Mouse (Mus musculus) embryonic facial prominence, embryonic 12.5 days (tissue): ENCODE measurements around the gene Art4. TPM values are rescaled to one million over a fixed set of nuclear protein-coding genes. Genes with fewer than 3 reads are reported as not detected.

ENCODE experiments used
- ATAC-seq: fragments of 200-750 bp; cut with Nextera tagmentation; 2 replicates; pipeline ENCODE4 v1.8.0; 2017; ENCODE audit not compliant: insufficient number of reproducible peaks, insufficient read depth, low FRiP score, low TSS enrichment
- H3K27ac ChIP-seq: fragments of 300-500 bp; sonication (generic); 2 replicates; pipeline ENCODE4 v1.5.1; 2016; ENCODE audit warnings: mild to moderate bottlenecking
- H3K27me3 ChIP-seq: fragments of 300-500 bp; sonication (generic); 2 replicates; pipeline ENCODE4 v1.6.1; 2016; ENCODE audit warnings: mild to moderate bottlenecking, moderate library complexity
- H3K36me3 ChIP-seq: fragments of 300-500 bp; sonication (generic); 2 replicates; pipeline ENCODE4 v1.6.1; 2016; ENCODE audit warnings: mild to moderate bottlenecking
- H3K4me1 ChIP-seq: fragments of 300-500 bp; sonication (generic); 2 replicates; pipeline ENCODE4 v1.6.1; 2016
- H3K4me2 ChIP-seq: fragments of 300-500 bp; sonication (generic); replicated peaks from 2 replicates; pipeline ENCODE4 v1.6.1; 2016; ENCODE audit warnings: mild to moderate bottlenecking, moderate library complexity
- H3K4me3 ChIP-seq: fragments of 300-500 bp; sonication (generic); 2 replicates; pipeline ENCODE4 v1.5.1; 2016; ENCODE audit warnings: mild to moderate bottlenecking
- H3K9ac ChIP-seq: fragments of 300-500 bp; sonication (generic); 2 replicates; pipeline ENCODE4 v1.6.1; 2016; ENCODE audit warnings: mild to moderate bottlenecking, moderate library complexity
- H3K9me3 ChIP-seq: fragments of 300-500 bp; sonication (generic); 2 replicates; pipeline ENCODE4 v1.6.1; 2016; ENCODE audit warnings: mild to moderate bottlenecking, moderate library complexity
- WGBS: fragments of 180-500 bp; shearing (Covaris S2); methylation state at CpG from one replicate; pipeline ENCODE4 v1.1.7; 2016; 5-methylcytosine and 5-hydroxymethylcytosine counted together
- polyA plus RNA-seq: library from polyadenylated mRNA; unstranded; fragments of >200 nt; fragmentation: Nextera tagmentation; extraction: Ambion mirVana; gene quantifications from 2 replicates; pipeline ENCODE4 v1.2.1, GENCODE M21; 2016

The Art4 gene
- polyA plus RNA-seq, 1 experiment from 2014 or later: 1.6 TPM

- Histone ChIP-seq H3K9me3 (no peaks in the 10 kb centered on the region), H3K4me3 (no peak overlapping the region), H3K4me1 (no peaks in the 10 kb centered on the region; the same call in 1 of the 2 replicates), H3K27ac (no peak overlapping the region), H3K36me3 (no peaks in the 10 kb centered on the region), H3K4me2 (no peak overlapping the region), H3K27me3 (no peaks in the 10 kb centered on the region), H3K9ac (no peak overlapping the region)
- 92% methylated on average over 5 of the region's 5 CpGs for WGBS
- no peak for ATAC-seq
These were observed 7.8 kb upstream of the Art4 start for GRCm38 (mm10) chr6:136865360-136865759.

GRCm38 (mm10) chr6:136861020-136861419 lies 3.5 kb upstream of the Art4 start:
- Histone ChIP-seq H3K9me3 (no peaks in the 10 kb centered on the region), H3K27ac (no peak overlapping the region), H3K4me3 (no peak overlapping the region), H3K4me2 (no peak overlapping the region), H3K27me3 (no peaks in the 10 kb centered on the region), H3K9ac (no peak overlapping the region), H3K4me1 (peaks cover 19% of the 10 kb centered on the region), H3K36me3 (no peaks in the 10 kb centered on the region)
- no peak for ATAC-seq
- 53% methylated on average over 9 of the region's 9 CpGs for WGBS

GRCm38 (mm10) chr6:136858420-136858819 lies 887 bp upstream of the Art4 start:
- 70% methylated on average over 8 of the region's 8 CpGs for WGBS
- Histone ChIP-seq H3K4me1 (peaks cover 21% of the 10 kb centered on the region), H3K4me3 (no peak overlapping the region), H3K4me2 (no peak overlapping the region), H3K27ac (no peak overlapping the region), H3K27me3 (no peaks in the 10 kb centered on the region), H3K36me3 (no peaks in the 10 kb centered on the region), H3K9me3 (no peaks in the 10 kb centered on the region), H3K9ac (no peak overlapping the region)
- ATAC-seq: no peak

- H3K27ac ChIP-seq: peak overlapping the region; percentile 72
- H3K36me3 ChIP-seq: no peaks in the 10 kb centered on the region
- H3K9ac ChIP-seq: no peak overlapping the region
- ATAC-seq: no peak
- H3K9me3 ChIP-seq: no peaks in the 10 kb centered on the region
- H3K27me3 ChIP-seq: no peaks in the 10 kb centered on the region
- 21% methylated on average over 11 of the region's 11 CpGs for WGBS
- peak overlapping the region; percentile 22 for H3K4me2 ChIP-seq
- H3K4me1 ChIP-seq: peaks cover 25% of the 10 kb centered on the region
- no peak overlapping the region for H3K4me3 ChIP-seq
These were observed 334 bp upstream of the Art4 start for GRCm38 (mm10) chr6:136857873-136858260.

GRCm38 (mm10) chr6:136856071-136856636 lies 1.4 kb downstream of the Art4 start:
- Histone ChIP-seq H3K9ac (no peak overlapping the region), H3K36me3 (no peaks in the 10 kb centered on the region), H3K27me3 (no peaks in the 10 kb centered on the region), H3K4me2 (no peak overlapping the region; the same call in 1 of the 2 replicates), H3K4me3 (no peak overlapping the region), H3K9me3 (no peaks in the 10 kb centered on the region), H3K27ac (peak overlapping the region; percentile 58), H3K4me1 (peaks cover 29% of the 10 kb centered on the region)
- 60% methylated on average over 14 of the region's 14 CpGs for WGBS
- no peak for ATAC-seq

GRCm38 (mm10) chr6:136855183-136855582 lies 2.4 kb downstream of the Art4 start:
- H3K4me3 ChIP-seq: no peak overlapping the region
- H3K4me1 ChIP-seq: peaks cover 29% of the 10 kb centered on the region
- no peak overlapping the region for H3K9ac ChIP-seq
- H3K27me3 ChIP-seq: no peaks in the 10 kb centered on the region
- WGBS: 82% methylated on average over 2 of the region's 2 CpGs
- no peak overlapping the region for H3K4me2 ChIP-seq
- no peak overlapping the region for H3K27ac ChIP-seq
- no peaks in the 10 kb centered on the region for H3K36me3 ChIP-seq
- H3K9me3 ChIP-seq: no peaks in the 10 kb centered on the region
- no peak for ATAC-seq

- H3K9me3 ChIP-seq: no peaks in the 10 kb centered on the region
- no peaks in the 10 kb centered on the region for H3K36me3 ChIP-seq
- no peak overlapping the region for H3K27ac ChIP-seq
- H3K4me1 ChIP-seq: peaks cover 29% of the 10 kb centered on the region
- no peak overlapping the region for H3K4me2 ChIP-seq
- no peak overlapping the region for H3K4me3 ChIP-seq
- H3K27me3 ChIP-seq: no peaks in the 10 kb centered on the region
- WGBS: 83% methylated on average over 11 of the region's 11 CpGs
- no peak overlapping the region for H3K9ac ChIP-seq
- no peak for ATAC-seq
These were observed 3.2 kb downstream of the Art4 start for GRCm38 (mm10) chr6:136854361-136854781.

- H3K4me2 ChIP-seq: no peak overlapping the region
- H3K4me1 ChIP-seq: peaks cover 22% of the 10 kb centered on the region
- no peak overlapping the region for H3K9ac ChIP-seq
- ATAC-seq: no peak
- no peak overlapping the region for H3K4me3 ChIP-seq
- H3K27me3 ChIP-seq: no peaks in the 10 kb centered on the region
- no peaks in the 10 kb centered on the region for H3K9me3 ChIP-seq
- no peaks in the 10 kb centered on the region for H3K36me3 ChIP-seq
- WGBS: 27% methylated on average over 3 of the region's 3 CpGs
- H3K27ac ChIP-seq: peak overlapping the region; percentile 64
These were observed 4.8 kb downstream of the Art4 start for GRCm38 (mm10) chr6:136852762-136853161.

GRCm38 (mm10) chr6:136852348-136852747 lies 5.2 kb downstream of the Art4 start:
- no peaks in the 10 kb centered on the region for H3K9me3 ChIP-seq
- no peak overlapping the region for H3K4me3 ChIP-seq
- H3K27me3 ChIP-seq: no peaks in the 10 kb centered on the region
- peak overlapping the region; percentile 64 for H3K27ac ChIP-seq
- WGBS: 69% methylated on average over 4 of the region's 4 CpGs
- H3K4me1 ChIP-seq: peaks cover 18% of the 10 kb centered on the region
- no peak overlapping the region for H3K9ac ChIP-seq
- no peak overlapping the region for H3K4me2 ChIP-seq
- ATAC-seq: no peak
- H3K36me3 ChIP-seq: no peaks in the 10 kb centered on the region

- H3K9ac ChIP-seq: no peak overlapping the region
- no peaks in the 10 kb centered on the region for H3K9me3 ChIP-seq
- 67% methylated on average over 6 of the region's 6 CpGs for WGBS
- H3K4me1 ChIP-seq: peaks cover 8% of the 10 kb centered on the region
- H3K27ac ChIP-seq: no peak overlapping the region
- H3K4me2 ChIP-seq: no peak overlapping the region
- no peak for ATAC-seq
- no peak overlapping the region for H3K4me3 ChIP-seq
- H3K36me3 ChIP-seq: no peaks in the 10 kb centered on the region
- H3K27me3 ChIP-seq: no peaks in the 10 kb centered on the region
These were observed 7.3 kb downstream of the Art4 start for GRCm38 (mm10) chr6:136850267-136850666.

GRCm38 (mm10) chr6:136848971-136849370 lies 8.6 kb downstream of the Art4 start:
- Histone ChIP-seq H3K36me3 (no peaks in the 10 kb centered on the region), H3K9me3 (no peaks in the 10 kb centered on the region), H3K4me3 (no peak overlapping the region), H3K27ac (no peak overlapping the region), H3K9ac (no peak overlapping the region), H3K4me1 (peaks cover 8% of the 10 kb centered on the region), H3K4me2 (no peak overlapping the region), H3K27me3 (no peaks in the 10 kb centered on the region)
- no peak for ATAC-seq
- 83% methylated on average over 5 of the region's 5 CpGs for WGBS

GRCm38 (mm10) chr6:136848399-136848798 lies 9.1 kb downstream of the Art4 start:
- Histone ChIP-seq H3K4me2 (no peak overlapping the region), H3K27ac (no peak overlapping the region), H3K36me3 (no peaks in the 10 kb centered on the region), H3K9ac (no peak overlapping the region), H3K4me1 (peaks cover 8% of the 10 kb centered on the region), H3K9me3 (no peaks in the 10 kb centered on the region), H3K4me3 (no peak overlapping the region), H3K27me3 (no peaks in the 10 kb centered on the region)
- WGBS: 89% methylated on average over 8 of the region's 8 CpGs
- no peak for ATAC-seq
